Mouse (Mus musculus): Measurements from ENCODE around the gene Rasd2.

The Rasd2 gene

GRCm38 (mm10) chr8:75213686-75214085, at the start of gene Rasd2:
Rasd2 (plus strand) TSS chr8:75213944.
- no peak for DNase-seq

- DNase-seq, result no peak
Observed at GRCm38 (mm10) chr8:75169363-75169762, 44.4 kb upstream of the Rasd2 start.

DNA sequence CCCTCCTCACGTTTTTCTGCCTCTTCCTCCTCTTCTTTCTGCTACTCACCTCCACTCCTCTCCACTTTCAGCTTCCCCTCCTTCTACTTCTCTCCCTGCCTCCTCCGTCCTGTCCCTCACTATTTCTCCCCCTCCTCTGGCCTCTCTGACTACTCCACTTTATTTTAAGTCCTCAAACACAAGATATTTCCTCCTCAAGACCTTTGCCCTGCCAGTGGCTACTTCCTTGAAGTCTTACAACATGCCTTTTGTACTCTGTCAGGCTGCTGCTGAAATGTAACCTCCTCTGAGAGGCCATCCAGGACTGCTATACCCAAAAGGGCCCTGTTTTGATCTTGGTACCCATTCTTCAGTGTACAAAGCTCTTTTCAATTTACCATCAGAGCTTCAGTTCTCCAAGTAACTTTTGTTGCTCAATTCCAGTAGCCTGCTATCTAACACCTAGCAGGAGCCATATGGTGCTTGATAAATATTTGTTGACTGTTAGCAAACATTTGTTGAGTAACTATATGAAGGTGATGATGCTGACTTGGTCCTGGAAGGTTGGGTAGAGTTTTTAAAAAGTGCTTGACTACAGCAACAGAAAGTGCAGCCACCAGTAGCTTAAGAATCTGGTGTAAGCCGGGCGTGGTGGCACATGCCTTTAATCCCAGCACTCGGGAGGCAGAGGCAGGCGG, 41.6 kb upstream of the Rasd2 start:
- no peak for DNase-seq

GRCm38 (mm10) chr8:75193022-75193421, 20.7 kb upstream of the Rasd2 start:
- DNase-seq, result no peak

DNA sequence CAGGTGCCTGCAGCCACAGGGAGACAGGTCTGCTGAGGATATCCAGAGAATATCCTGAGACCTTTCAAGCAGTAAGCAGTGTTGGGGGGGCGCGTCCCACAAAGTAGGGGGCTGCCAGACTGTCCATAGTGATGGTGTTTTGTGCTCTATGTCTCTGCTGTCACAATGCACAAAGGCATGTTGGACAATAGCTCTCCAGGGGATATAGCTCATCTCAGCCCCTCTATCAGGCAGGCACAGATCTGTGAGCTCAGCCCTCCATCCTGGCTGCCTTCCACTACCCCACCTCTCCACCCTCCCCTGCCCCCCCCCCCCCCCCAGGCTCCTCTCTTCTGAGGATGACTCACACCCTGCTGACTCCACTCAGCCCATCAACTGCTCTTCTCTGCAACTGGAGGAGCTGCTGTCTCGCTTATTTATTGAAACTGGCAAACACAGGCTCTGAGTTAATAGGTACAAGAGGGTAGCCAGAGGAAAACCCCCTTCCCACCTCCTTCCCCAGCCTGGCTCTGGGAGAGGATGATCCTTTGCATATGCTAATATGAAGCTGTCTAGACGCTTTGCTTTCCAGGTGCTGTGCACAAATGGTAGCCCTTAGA, 19.2 kb upstream of the Rasd2 start:
- no peak for DNase-seq

GRCm38 (mm10) chr8:75197170-75197569, 16.6 kb upstream of the Rasd2 start:
- DNase-seq, result no peak

DNA sequence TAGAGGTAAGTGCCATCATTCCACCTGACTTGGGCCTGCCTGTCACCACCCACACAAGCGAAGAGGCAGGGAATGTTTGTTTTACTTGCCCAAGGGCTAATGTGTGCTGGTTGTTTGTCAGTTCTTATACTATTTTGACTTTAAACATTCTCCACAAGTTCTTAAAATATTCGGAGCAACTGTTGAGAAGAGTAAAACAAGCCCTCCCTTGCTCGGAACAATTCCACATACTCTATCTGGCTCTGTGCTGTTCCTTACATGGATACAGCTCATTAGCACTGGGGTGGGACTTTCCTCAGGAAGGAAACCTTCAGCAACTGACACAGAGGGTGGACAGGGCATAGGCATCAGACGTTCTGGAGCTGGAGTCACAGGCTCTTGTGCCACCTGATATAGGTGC, 15.9 kb upstream of the Rasd2 start:
- no peak for DNase-seq

- DNase-seq, result no peak
Observed at GRCm38 (mm10) chr8:75198300-75198699, 15.4 kb upstream of the Rasd2 start.

DNA sequence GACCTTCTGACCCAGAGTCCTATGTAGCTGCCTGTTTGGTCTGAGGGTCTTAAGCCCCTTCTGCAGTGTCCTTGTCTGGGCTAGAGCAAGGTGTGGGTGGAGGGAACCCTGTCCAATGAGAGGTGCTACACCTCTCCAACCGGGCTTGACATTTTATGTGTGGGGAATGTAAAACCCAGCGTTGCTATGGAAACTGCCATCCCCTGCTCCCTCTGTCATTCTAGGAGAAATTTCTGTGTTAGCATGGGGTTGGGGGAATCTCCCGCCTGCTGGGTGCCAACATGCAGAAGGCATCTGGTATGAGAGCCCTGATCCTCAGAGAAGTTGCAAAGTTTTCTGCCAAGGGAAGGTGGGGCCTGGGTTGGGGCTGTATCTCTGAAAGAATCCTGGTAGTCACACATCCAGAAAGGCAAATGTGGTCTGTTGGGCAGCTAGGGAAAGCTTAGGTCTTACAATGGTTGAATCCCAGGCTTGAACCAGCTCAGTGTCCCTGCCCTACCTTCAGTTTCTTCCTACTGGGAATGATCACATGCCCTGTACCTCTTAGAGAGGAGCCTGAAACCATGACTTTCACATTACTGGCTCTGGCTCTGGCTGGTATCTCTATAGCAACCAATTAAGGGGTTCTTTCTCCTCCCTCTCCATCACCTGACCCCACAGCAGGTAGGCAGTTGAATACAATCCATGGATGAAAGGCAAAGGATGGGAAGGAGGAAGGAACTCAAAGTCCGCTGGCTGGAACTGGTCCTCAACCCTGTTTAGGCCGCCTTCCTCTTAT, 14.6 kb upstream of the Rasd2 start:
- no peak for DNase-seq

DNA sequence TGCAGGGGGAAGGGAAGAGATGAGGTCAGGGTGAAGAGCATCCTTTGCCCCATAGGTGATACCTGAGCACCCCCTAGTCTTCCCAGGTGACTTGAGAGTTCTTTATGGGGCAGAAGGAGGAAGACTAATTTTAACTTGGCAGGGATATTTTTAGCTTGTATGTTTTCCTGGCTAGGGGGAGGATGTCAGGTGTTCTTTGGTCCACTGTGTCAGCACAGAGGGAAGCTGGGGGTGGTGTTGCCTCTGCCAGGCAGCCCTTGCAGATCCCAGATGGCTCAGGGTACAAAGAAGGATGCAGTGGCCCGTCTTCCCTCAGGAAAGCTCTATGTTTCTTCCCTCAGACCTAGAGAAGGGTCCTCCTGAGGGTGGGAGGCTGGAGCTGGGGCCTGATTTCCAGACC, 13.8 kb upstream of the Rasd2 start:
- DNase-seq, result no peak

GRCm38 (mm10) chr8:75202041-75202656, 11.6 kb upstream of the Rasd2 start:
- DNase-seq, result no peak

DNA sequence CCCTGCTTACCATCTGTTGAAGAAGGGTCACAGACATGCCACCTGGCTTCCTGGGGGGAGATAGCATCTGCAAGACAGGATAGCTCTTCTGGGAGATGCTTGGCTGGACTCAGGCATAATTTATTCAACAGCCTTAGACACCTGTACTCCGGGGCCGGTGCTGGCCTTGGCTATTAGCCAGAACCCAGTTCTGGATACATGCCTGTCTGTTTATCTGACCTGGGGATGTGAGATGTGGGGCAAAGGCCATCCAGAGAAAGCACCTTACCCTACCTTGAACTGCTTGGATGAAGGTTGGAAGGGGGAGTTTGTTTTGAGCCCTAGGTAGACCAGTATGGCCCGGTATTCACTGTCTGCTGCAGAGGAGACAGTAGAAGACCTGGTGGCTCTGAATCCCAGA, 10.8 kb upstream of the Rasd2 start:
- no peak for DNase-seq

- no peak for DNase-seq
Observed at GRCm38 (mm10) chr8:75203420-75203819, 10.3 kb upstream of the Rasd2 start.

- no peak for DNase-seq
Observed at GRCm38 (mm10) chr8:75204190-75204868, 9.4 kb upstream of the Rasd2 start.

DNA sequence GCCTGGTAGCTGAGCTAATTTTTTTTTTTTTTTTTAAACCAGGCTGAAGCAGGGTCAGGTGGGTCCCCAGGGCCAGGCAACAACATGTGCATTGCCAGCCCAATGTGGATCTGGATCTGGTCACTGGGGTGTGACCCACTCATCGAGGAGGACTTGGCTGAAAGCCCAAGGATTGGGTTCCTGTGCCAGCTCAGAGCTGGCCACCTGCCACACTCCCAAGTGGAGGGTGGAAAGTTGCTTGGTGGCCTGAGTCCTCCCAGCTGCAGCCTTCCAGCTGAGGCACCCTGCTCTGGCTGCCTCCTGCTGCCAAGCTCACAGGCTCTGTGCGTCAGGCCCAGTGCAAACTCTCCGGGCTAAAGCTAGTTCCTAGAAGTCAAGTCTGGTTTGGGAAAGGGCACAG, 2.3 kb upstream of the Rasd2 start:
- DNase-seq, result peak; percentile 93

DNA sequence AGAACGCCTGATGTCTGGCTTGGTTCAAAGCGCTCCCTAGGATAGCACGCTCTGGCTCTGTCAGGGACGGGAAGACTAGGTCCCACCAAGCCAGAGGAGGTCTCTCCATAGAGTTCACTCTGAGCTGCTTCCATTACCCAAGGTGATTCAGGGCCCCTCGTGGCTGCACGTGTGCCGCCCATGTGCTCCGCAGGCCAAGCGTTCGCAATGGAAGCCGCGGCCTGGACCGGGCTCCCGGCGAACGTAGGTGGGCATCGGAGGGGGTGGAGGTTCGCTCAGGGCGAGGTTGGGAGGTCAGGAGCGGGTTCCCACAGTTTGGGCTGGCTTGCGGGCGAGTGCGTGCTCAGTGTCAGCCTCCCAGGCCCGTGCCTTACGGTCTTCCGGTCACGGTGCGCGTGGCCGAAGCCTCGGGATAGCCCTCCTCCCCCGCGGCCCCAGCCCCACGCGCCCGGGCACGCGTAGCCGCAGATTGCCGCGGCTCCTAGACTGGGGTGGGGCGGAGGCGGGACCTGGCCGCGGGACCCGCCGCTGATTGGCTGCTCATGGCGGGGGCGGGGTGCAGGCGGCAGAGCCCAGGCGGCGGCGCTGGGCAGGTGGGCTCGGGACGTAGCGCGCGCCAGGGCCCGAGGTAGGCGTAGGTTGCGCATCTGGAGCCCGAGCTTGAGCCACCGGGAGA, 975 bp upstream of the Rasd2 start:
- DNase-seq, result peak; percentile 82 to 83

GRCm38 (mm10) chr8:75213307-75213651, 465 bp upstream of the Rasd2 start:
- no peak for DNase-seq

GRCm38 (mm10) chr8:75215046-75215445, 1.3 kb downstream of the Rasd2 start:
- no peak for DNase-seq

DNA sequence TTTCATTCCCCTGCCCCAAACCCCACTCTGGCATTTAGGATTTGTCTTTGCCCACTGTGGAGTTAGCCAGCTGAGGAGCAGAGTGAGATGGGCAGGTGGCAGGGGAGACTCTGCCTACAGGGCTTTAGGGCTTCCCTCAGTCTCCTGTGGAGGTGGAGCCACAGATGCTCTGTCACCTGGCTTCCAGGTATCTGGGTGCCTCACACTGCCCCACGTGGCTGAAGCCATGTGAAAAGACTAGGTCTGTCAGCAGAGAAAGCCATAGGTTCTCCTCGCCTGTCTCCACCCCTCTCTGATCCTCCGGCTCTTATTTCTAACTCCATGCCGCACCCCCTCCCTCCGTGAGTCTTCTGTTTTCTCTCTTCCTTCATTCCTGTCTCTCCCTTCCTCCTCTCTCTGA, 2.2 kb downstream of the Rasd2 start:
- DNase-seq, result no peak

- no peak for DNase-seq
Observed at GRCm38 (mm10) chr8:75216886-75217285, 3.1 kb downstream of the Rasd2 start.

DNA sequence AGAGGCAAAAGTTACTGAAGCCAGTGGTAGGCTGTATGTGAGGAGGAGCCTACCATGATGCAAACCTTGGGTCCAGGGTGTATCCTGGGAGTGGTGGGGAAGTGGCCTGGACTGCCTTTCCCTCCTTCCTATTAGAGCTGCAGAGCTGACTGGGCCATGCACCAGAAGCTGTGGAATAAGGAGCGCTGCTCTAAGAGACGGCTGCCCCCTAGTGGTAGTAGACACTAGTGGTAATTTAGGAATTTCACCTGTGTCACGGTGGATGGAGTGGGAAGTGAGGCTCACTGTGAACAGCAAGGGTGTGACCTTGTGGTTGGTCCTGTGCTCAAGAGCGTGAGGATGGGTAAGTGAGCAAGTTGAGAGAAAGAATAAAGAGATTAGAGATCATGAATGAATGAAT, 4.2 kb downstream of the Rasd2 start:
- DNase-seq, result peak; percentile 53 to 75

DNA sequence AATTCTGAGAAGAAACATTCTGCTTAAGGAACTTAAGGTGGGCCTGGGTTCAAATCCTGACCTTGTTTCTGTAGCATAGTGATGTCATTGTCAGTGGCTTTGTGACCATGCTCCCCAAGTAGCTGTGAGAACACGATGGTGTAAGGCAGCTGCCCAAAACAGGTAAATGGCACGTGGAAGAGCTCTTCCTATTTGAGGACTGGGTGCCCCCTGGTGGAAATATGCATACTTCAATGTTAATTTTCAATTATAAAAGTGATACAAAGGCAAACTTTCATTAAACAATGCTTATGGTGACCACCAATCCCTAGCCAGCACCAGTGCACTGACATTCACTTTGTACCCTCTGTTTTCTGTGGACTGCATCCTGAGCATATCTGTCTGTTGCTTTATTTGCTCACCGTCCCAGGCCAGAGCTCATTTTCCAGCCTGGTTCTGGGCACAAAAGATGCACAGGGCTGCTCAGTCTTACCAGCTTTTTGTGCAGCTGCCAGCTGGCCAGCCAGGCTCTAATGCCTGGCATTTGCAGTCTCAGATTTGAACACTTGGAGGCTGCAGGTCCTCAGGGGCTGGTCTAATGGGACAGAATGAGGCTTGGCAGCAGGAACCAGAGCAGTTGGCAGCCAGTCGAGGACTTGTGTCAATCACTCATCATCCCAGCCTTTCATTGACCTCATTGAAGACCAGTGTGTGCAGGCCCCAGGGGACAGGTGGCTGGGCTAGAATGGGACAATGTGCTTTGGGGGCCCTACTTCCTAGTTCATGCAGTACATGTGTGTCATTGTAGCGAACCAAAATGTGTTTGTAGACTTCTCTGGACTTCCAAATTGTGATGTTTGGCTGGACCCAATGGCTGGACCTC, 6.4 kb downstream of the Rasd2 start:
- no peak for DNase-seq

All from kidney, adult 8-10 months (tissue).